Mouse (Mus musculus) myocyte (in vitro differentiated cells): Measurements from ENCODE around the gene Lbp.

Source experiments
- CEBPB ChIP-seq: IDR thresholded peaks from 2 replicates; pipeline ENCODE4 v1.6.1; 2011; ENCODE audit warnings: mild to moderate bottlenecking, moderate library complexity; ENCODE audit not compliant: poor library complexity, insufficient read depth, severe bottlenecking
- MAX ChIP-seq: IDR thresholded peaks from one replicate; pipeline ENCODE4 v1.6.1; 2011; ENCODE audit warnings: low read depth, mild to moderate bottlenecking, control low read depth
- MYOD1 ChIP-seq, 3 experiments: IDR thresholded peaks; one replicate each; pipeline ENCODE4 v1.6.1; 2011; ENCODE audit warnings: control low read depth in 2 of 3, low read depth in 2 of 3, mild to moderate bottlenecking in 2 of 3, moderate library complexity in 1 of 3; ENCODE audit not compliant: insufficient read length in 2 of 3, control insufficient read depth in 1 of 3
- MYOG ChIP-seq, 3 experiments: IDR thresholded peaks; one replicate each; pipeline ENCODE4 v1.6.1; 2011; ENCODE audit warnings: control low read depth in 2 of 3, low read depth in 2 of 3, mild to moderate bottlenecking in 2 of 3; ENCODE audit not compliant: insufficient read length in 2 of 3, control insufficient read depth in 1 of 3, insufficient read depth in 1 of 3
- POLR2A ChIP-seq: IDR thresholded peaks from one replicate; pipeline ENCODE4 v1.6.1; 2011; ENCODE audit warnings: low read depth, mild to moderate bottlenecking, control low read depth, moderate library complexity; ENCODE audit not compliant: insufficient read length
- POLR2AphosphoS2 ChIP-seq: IDR thresholded peaks from one replicate; pipeline ENCODE4 v1.6.1; 2011; ENCODE audit warnings: low read depth, control low read depth; ENCODE audit not compliant: insufficient read length
- USF1 ChIP-seq: IDR thresholded peaks from one replicate; pipeline ENCODE4 v1.6.1; 2011; ENCODE audit warnings: low read depth, mild to moderate bottlenecking, control low read depth, moderate library complexity

DNA sequence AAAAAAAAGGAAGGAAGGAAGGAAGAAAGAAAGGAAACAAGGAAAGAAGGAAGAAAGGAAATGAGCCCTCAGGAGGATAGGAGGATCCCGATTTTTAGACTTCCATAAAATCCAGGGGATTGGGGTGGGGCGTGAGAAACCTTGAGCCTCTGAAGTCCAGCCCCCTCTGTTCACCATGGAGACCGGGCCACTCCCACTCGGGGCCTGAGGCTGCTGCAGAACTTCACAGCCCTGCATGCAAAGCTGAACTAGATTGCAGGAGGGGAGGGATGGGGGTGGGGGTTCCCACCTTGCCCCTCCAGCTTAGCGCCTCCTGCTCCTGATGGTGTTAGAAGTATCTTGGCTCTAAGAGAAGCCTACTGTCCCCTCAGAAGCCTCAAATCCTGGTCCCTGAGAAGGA, 49.4 kb upstream of the Lbp start:
- TF ChIP-seq MAX (no peak), POLR2A (no peak), CEBPB (no peak), MYOG (IDR thresholded peaks at IDR 0.05; ENCODE audit: control insufficient read depth in 1 of 3, insufficient read depth in 1 of 3, insufficient read length in 2 of 3, low read depth in 2 of 3) (no peak), MYOD1 (IDR thresholded peaks at IDR 0.05; ENCODE audit: control insufficient read depth in 1 of 3, insufficient read length in 2 of 3, low read depth in 2 of 3) (no peak), USF1 (no peak), POLR2AphosphoS2 (no peak)
